Mouse (Mus musculus): ENCODE results near the gene Vmn1r36.
"Not testable (repeated sequence)": the region's sequence is repeated elsewhere in the genome, so short reads cannot be mapped to it uniquely, and the experiment has no call there.

The Vmn1r36 gene

DNA sequence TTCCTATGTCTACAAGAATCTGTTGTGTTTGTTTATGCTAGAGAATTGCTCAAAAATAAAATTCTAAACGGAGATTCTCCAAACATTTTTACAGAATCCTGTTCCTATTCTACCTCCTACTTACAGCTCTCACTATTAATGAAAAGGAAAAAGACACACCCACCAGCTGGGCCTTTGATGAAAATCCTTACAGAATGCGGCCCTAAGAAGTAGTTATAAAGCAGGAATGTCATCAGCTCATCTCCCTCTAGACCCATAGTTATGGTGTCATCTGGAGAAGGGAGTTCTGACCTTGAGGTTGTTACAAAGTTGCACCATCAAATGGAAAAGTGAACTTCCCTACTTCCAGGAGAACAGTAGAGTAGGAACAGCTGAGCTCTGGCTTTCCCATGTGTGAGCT is at the start of gene Vmn1r36:
TSS of gene Vmn1r36 (minus strand) at position 101 of the 400 bp plus-strand sequence.
- in situ Hi-C loops (cut with MboI; ENCODE audit: low pct_unique_long_range_greater_than_20kb in 1 of 2, low sequenced_read_pairs in 2 of 2, unreplicated experiment in 1 of 2): not testable (repeated sequence)

- in situ Hi-C loops (cut with MboI; ENCODE audit: low pct_unique_long_range_greater_than_20kb in 1 of 2, low sequenced_read_pairs in 2 of 2, unreplicated experiment in 1 of 2): not testable (repeated sequence)
Observed at GRCm38 (mm10) chr6:66729082-66729481, 10.1 kb upstream of the Vmn1r36 start, which contains the start of gene Vmn1r37. TSS of gene Vmn1r37 (plus strand) at chr6:66729382.

DNA sequence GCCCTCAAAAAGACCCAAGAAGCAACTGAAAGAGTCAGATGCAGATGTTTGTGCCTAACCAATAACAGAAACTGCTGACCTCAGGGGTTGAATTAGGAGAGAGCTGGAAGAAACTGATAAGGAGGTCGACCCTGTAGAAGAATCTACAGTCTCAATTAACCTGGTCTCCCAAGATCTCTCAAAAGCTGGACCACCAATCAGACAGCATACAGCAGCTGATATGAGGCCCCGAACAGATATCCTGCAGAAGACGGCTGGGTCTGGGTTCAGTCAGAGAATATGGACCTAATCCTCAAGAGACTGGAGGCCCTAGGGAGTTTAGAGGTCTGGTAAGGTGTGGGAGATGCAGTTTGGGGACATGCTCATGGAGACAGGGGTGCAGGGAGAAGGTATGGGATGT is 5.1 kb downstream of the Vmn1r36 start:
- in situ Hi-C loops (cut with MboI; ENCODE audit: low pct_unique_long_range_greater_than_20kb in 1 of 2, low sequenced_read_pairs in 2 of 2, unreplicated experiment in 1 of 2): no loop called here

DNA sequence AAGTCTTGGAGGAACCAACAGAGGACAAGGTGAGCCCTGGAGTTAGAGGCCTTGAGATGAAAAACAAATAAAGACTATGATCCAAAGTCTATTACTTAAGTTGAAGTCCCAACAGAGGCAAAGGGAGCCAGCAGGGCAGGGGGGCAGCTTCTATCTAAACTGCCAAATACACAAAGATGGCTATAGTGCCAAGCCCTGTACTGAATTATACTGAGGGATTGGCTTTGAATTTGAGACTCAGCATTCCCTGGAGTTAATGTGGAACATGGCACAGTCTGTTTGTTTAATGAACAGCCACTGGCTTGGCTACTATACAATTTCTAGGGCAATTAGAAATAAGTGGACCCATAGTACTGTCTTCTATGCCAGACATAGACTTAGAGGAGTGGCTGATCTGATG is 10.1 kb downstream of the Vmn1r36 start:
- in situ Hi-C loops (cut with MboI; ENCODE audit: low pct_unique_long_range_greater_than_20kb in 1 of 2, low sequenced_read_pairs in 2 of 2, unreplicated experiment in 1 of 2): no loop called here

- in situ Hi-C loops (cut with MboI; ENCODE audit: low pct_unique_long_range_greater_than_20kb in 1 of 2, low sequenced_read_pairs in 2 of 2, unreplicated experiment in 1 of 2): no loop called here
Observed at GRCm38 (mm10) chr6:66685806-66686205, 33.2 kb downstream of the Vmn1r36 start, which contains the start of gene Vmn1r35. TSS of gene Vmn1r35 (minus strand) at chr6:66685906.
